Mouse (Mus musculus) left cerebral cortex, adult 18-20 months (tissue): ENCODE measurements at regions not wholly inside any gene's neighbourhood (a gene's known extent, or its start where the extent isn't known, plus 50 kb on each side); places are given as distances from the start of the nearest gene placed in this dataset.

Experiments used
- DNase-seq, 2 experiments: peaks; one replicate each; pipeline ENCODE4 v3.0.0; 2021 to 2022; ENCODE audit warnings: low spot score in 2 of 2, mixed read lengths in 1 of 2

DNA sequence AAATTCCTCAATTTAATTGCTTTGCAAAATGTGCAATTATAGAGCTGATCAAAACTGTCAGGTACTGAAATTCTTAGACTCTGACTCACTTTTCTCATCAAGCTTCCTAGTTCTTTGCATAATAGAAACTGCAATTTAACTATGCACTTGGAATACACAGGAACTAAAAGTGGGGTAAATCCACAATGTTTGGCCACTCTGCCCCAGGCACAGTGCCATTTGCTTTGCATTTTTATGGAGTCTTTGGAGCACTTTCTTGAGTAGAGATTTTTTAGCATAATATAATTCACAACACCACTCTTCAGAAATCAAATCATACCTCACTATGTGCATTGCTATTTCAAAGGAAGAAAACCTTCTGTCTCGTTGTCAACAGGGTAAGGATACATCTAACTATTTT lies 414.5 kb upstream of the A730009L09Rik start:
- DNase-seq: peak in 1 of 2 experiments; percentile 10

- peak in 1 of 2 experiments; percentile 22 for DNase-seq
Measured at GRCm38 (mm10) chr16:84111610-84112009, 403.3 kb upstream of the A730009L09Rik start.

- DNase-seq: peak; percentile 26 to 54
Measured at GRCm38 (mm10) chr16:84117556-84117955, 397.4 kb upstream of the A730009L09Rik start.

DNA sequence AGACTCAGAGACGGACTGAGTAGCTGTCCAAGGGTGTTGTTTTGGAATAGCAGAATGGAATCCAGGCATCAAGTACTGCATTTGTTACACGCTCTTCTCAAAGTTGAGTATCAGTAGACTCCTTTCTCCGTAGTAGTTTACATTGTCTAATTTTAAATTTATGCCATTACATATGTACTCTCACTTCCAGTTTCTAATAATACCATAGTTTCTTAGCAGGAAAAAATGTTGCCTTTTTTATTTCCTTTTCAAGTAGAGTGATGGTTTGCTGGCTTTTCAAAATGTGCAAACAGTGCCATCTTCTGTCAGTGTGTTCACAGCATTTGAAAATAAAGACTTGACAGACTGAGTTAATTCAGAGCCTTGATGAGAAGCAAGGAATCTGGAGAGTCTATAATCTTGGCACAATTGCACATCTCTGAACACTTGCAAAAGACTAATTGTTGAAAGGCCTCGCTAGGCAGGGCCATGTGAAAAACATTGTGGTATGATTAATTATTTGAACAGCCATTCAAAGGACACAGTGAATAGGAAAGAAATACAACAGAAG lies 379.2 kb upstream of the A730009L09Rik start:
- DNase-seq: peak; percentile 36 to 40

- no peak for DNase-seq
Measured at GRCm38 (mm10) chr16:84151872-84152271, 363.0 kb upstream of the A730009L09Rik start.

GRCm38 (mm10) chr16:84172080-84172479 lies 342.8 kb upstream of the A730009L09Rik start:
- DNase-seq: no peak
